Mouse (Mus musculus) hindlimb bud, embryonic 11.5 days (tissue): ENCODE data around the gene Smoc2.
A peak's percentile ranks its signal among the peaks of the same experiment; 100 is the strongest.

Experiments used
- DNase-seq: peaks from one replicate; pipeline ENCODE4 v3.0.0-alpha.2; 2012; ENCODE audit warnings: low read depth, low spot score; ENCODE audit errors: extremely low spot score

Smoc2 gene

GRCm38 (mm10) chr17:14279177-14279965 is at the start of gene Smoc2:
Gene Smoc2 (plus strand): TSS chr17:14279506.
- DNase-seq, result no peak

GRCm38 (mm10) chr17:14230698-14231430 is 48.4 kb upstream of the Smoc2 start:
- DNase-seq, result no peak

- peak; percentile 72 for DNase-seq
Measured at GRCm38 (mm10) chr17:14232629-14233028, 46.7 kb upstream of the Smoc2 start.

- DNase-seq, result no peak
Measured at GRCm38 (mm10) chr17:14233658-14234057, 45.6 kb upstream of the Smoc2 start.

GRCm38 (mm10) chr17:14234774-14235389 is 44.4 kb upstream of the Smoc2 start:
- DNase-seq, result no peak

GRCm38 (mm10) chr17:14237134-14237533 is 42.2 kb upstream of the Smoc2 start:
- no peak for DNase-seq

- no peak for DNase-seq
Measured at GRCm38 (mm10) chr17:14239960-14240359, 39.3 kb upstream of the Smoc2 start.

- DNase-seq, result no peak
Measured at GRCm38 (mm10) chr17:14242634-14243033, 36.7 kb upstream of the Smoc2 start.

- no peak for DNase-seq
Measured at GRCm38 (mm10) chr17:14244195-14244965, 34.9 kb upstream of the Smoc2 start.

- DNase-seq, result no peak
Measured at GRCm38 (mm10) chr17:14246266-14246665, 33.0 kb upstream of the Smoc2 start.

- DNase-seq, result no peak
Measured at GRCm38 (mm10) chr17:14247931-14248330, 31.4 kb upstream of the Smoc2 start.

- no peak for DNase-seq
Measured at GRCm38 (mm10) chr17:14249595-14249994, 29.7 kb upstream of the Smoc2 start.

- no peak for DNase-seq
Measured at GRCm38 (mm10) chr17:14250401-14250800, 28.9 kb upstream of the Smoc2 start.

GRCm38 (mm10) chr17:14252456-14252855 is 26.9 kb upstream of the Smoc2 start:
- DNase-seq, result no peak

GRCm38 (mm10) chr17:14254616-14255015 is 24.7 kb upstream of the Smoc2 start:
- DNase-seq, result no peak

- no peak for DNase-seq
Measured at GRCm38 (mm10) chr17:14257799-14258520, 21.3 kb upstream of the Smoc2 start.

GRCm38 (mm10) chr17:14258906-14259305 is 20.4 kb upstream of the Smoc2 start:
- no peak for DNase-seq

GRCm38 (mm10) chr17:14260966-14261365 is 18.3 kb upstream of the Smoc2 start:
- no peak for DNase-seq

GRCm38 (mm10) chr17:14262217-14262616 is 17.1 kb upstream of the Smoc2 start:
- DNase-seq, result no peak

GRCm38 (mm10) chr17:14268001-14268400 is 11.3 kb upstream of the Smoc2 start:
- DNase-seq, result no peak
